Mouse (Mus musculus) kidney, embryonic 14.5 days (tissue): ENCODE measurements around the gene Fcho1. TPM values are rescaled to one million over a fixed set of nuclear protein-coding genes. Genes with fewer than 3 reads are reported as not detected.

Source experiments
- ATAC-seq: fragments of 200-750 bp; cut with Nextera tagmentation; 2 replicates; pipeline ENCODE4 v1.8.0; 2017; ENCODE audit warnings: moderate number of reproducible peaks, mild to moderate bottlenecking, moderate TSS enrichment, moderate library complexity; ENCODE audit not compliant: low FRiP score, low TSS enrichment
- H3K27ac ChIP-seq: fragments of 300-500 bp; sonication (generic); 2 replicates; pipeline ENCODE4 v1.5.1; 2014; ENCODE audit warnings: low read depth, mild to moderate bottlenecking, low read length, moderate library complexity, mixed read lengths
- H3K27me3 ChIP-seq: fragments of 300-500 bp; sonication (generic); 2 replicates; pipeline ENCODE4 v1.6.1; 2014; ENCODE audit warnings: mild to moderate bottlenecking, low read length; ENCODE audit not compliant: control insufficient read depth, insufficient read depth
- H3K36me3 ChIP-seq: fragments of 300-500 bp; sonication (generic); 2 replicates; pipeline ENCODE4 v1.6.1; 2014; ENCODE audit warnings: low read length, mixed read lengths; ENCODE audit not compliant: control insufficient read depth, insufficient read depth
- H3K4me1 ChIP-seq: fragments of 300-500 bp; sonication (generic); 2 replicates; pipeline ENCODE4 v1.6.1; 2014; ENCODE audit warnings: low read length, mixed read lengths; ENCODE audit not compliant: control insufficient read depth, insufficient read depth
- H3K4me2 ChIP-seq: fragments of 300-500 bp; sonication (generic); replicated peaks from 2 replicates; pipeline ENCODE4 v1.6.1; 2014; ENCODE audit warnings: low read depth, mild to moderate bottlenecking, low read length
- H3K4me3 ChIP-seq: fragments of 300-500 bp; sonication (generic); 2 replicates; pipeline ENCODE4 v1.5.1; 2014; ENCODE audit warnings: mild to moderate bottlenecking, low read length
- H3K9ac ChIP-seq: fragments of 300-500 bp; sonication (generic); 2 replicates; pipeline ENCODE4 v1.6.1; 2014; ENCODE audit warnings: low read depth, mild to moderate bottlenecking, low read length, moderate library complexity
- H3K9me3 ChIP-seq: fragments of 300-500 bp; sonication (generic); 2 replicates; pipeline ENCODE4 v1.6.1; 2016; ENCODE audit warnings: low read length; ENCODE audit not compliant: control insufficient read depth
- WGBS: fragments of 180-500 bp; shearing (Covaris S2); extraction: QIAGEN DNeasy Blood & Tissue Kit; methylation state at CpG from one replicate; pipeline ENCODE4 v1.1.7; 2014; 5-methylcytosine and 5-hydroxymethylcytosine counted together
- polyA plus RNA-seq: library from polyadenylated mRNA; unstranded; fragments of >200 nt; fragmentation: Nextera tagmentation; extraction: Ambion mirVana; gene quantifications from 2 replicates; pipeline ENCODE4 v1.2.1, GENCODE M21; 2014

Fcho1 gene
- polyA plus RNA-seq, 1 experiment from 2014 or later = 6.5 TPM

DNA sequence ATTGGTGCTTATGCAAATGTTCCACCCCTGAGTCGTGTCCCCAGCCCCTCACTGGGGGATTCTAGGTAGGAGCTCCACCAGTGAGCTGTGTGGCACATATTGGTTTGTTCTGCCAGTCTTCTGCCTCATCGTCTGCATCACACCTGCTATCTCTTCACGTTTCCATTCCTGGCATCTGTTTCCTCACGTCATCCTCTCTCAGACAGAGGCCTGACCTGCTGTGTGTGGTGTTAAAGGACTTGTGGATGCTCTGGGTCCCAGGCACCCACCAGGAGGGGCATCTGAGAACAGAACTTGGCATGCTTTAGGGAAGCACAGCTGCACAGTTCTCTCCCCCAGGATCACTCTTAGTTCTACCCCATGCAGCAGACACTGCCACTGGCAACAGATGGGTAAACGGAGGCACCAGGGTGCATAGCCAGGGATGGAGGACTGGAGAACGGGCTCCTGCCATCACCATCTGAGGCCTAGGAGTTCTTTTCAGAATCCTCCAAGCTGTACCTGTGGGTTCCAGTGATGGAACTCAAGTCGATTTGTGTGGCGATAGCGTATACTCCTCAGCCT lies 50.0 kb downstream of the Fcho1 start:
- WGBS = 35% methylated on average over 9 of the region's 9 CpGs
- Histone ChIP-seq H3K36me3 (no peaks in the 10 kb centered on the region), H3K9me3 (no peaks in the 10 kb centered on the region), H3K27ac (no peak overlapping the region), H3K4me3 (peak overlapping the region; percentile 63; the same call in 1 of the 2 replicates), H3K9ac (no peak overlapping the region), H3K27me3 (peaks cover 54% of the 10 kb centered on the region), H3K4me2 (peak overlapping the region; percentile 94), H3K4me1 (peaks cover 29% of the 10 kb centered on the region; the same call in 1 of the 2 replicates)
- ATAC-seq = no peak

GRCm38 (mm10) chr8:71674071-71674470 lies 51.4 kb downstream of the Fcho1 start:
- ATAC-seq = no peak

DNA sequence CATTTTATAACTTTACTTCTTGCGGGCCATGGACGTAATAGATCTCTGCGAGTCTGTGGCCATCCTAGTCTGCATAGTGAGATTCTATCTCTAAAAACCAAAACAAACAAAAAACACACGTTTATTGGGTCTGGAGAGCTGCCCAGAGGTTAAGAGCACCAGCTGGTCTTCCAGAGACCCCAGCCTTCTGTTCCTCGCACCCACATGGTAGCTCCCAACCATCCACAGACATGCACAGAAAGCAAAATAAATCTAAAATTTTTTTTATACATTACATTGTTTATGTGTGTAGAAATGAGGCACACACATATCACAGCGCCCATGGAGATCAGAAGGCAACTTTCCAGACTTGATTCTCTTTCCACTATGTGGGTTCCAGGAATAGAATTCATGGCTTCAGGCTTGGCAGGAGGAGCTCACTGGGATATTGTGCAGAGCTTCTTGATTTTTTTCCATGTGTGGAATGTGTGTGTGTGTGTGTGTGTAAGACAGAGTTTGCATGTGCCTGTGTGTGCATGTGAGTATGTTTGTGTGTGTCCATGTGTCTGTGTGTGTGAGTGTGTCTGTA lies 53.3 kb downstream of the Fcho1 start:
- peaks cover 33% of the 10 kb centered on the region; the same call in 1 of the 2 replicates for H3K4me1 ChIP-seq
- no peak for ATAC-seq
- peak overlapping the region; percentile 43; the same call in 1 of the 2 replicates for H3K4me3 ChIP-seq
- H3K9ac ChIP-seq = no peak overlapping the region
- H3K27me3 ChIP-seq = peaks cover 49% of the 10 kb centered on the region
- 50% methylated on average over 6 of the region's 6 CpGs for WGBS
- no peaks in the 10 kb centered on the region for H3K9me3 ChIP-seq
- no peak overlapping the region for H3K27ac ChIP-seq
- no peaks in the 10 kb centered on the region for H3K36me3 ChIP-seq
- H3K4me2 ChIP-seq = peak overlapping the region; percentile 90

More at GRCm38 (mm10) chr8:71674071-71674470, 51.4 kb downstream of the Fcho1 start:
- WGBS = 76% methylated on average over 2 of the region's 2 CpGs
- Histone ChIP-seq H3K36me3 (no peaks in the 10 kb centered on the region), H3K9ac (no peak overlapping the region), H3K27me3 (peaks cover 54% of the 10 kb centered on the region), H3K27ac (no peak overlapping the region), H3K4me2 (no peak overlapping the region), H3K4me3 (no peak overlapping the region), H3K4me1 (peaks cover 23% of the 10 kb centered on the region; the same call in 1 of the 2 replicates), H3K9me3 (no peaks in the 10 kb centered on the region)

DNA sequence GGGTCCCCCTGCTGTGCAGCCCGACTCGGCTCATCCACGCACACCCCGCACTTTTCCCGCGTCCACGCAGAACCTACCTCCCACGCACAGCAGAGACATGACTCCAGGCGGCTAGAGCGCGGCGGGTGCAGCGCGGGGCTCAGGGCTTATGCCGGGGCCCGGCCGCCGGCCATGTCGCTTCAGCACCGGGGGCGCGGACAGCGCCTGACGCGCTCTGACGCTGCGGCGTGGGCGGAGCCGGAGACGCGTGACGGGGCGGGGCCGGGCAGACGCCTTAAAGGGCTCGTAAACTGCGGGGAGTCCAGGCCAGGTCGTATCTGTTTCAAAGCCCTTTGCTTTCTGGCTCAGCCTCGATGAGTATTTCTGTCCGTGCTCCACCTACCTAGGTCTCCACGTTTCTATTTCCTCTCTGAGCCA lies 54.0 kb downstream of the Fcho1 start, which contains the start of gene Unc13a:
Gene Unc13a (minus strand): TSS at position 209 of the 417 bp plus-strand sequence.
- H3K36me3 ChIP-seq = no peaks in the 10 kb centered on the region
- H3K9ac ChIP-seq = 0 out of 2 replicates have a peak within 1 kb of the TSS, but pooled peaks have one; percentile 28
- H3K27ac ChIP-seq = no peak within 1 kb of the TSS

DNA sequence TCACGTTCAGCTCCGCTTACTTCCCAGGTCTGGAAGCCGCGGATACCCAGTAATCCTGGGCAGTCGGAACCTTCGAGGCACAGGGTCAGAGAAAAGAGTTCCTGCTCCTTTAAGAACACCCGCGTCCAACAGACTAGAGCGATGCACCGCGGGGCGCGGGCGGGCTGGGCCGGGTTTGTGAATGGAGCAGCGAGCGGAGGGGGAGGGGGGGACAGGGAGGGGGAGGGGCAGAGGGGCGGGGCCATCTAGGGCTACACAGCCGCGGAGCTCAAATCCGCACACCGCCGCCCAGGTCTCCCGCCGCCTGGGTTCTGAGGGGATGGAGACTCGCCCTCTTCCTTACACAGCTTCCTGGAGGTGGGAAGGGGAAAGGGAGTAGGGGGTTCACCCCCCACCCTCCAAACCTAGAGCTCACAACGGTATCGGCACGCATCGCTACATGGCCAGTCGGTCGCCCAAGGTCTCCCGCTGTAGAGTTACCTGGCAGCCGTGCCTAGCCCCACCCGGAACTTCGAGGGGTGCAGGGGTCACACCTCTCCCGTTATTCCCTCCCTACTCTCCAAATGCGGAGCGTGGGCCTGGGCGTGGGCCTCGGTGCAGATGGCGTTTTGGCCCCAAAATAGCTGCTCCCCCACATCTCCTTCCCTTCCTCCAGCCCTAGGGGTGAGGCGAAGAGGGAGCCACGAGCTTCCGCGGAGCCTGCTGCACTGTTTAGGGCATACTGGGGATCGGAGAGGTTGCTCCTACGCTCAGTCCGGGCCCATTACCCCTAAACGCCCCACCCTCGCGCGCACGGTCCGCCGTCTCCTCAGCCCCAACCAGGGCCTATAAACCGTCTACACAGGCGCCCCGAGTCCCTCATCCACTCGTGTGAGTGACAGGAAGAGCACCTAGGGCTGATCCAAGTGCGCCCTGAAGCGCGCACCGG lies 54.6 kb downstream of the Fcho1 start:
- no peak overlapping the region for H3K9ac ChIP-seq
- H3K27me3 ChIP-seq = peaks cover 41% of the 10 kb centered on the region
- peak; percentile 55 for ATAC-seq
- peak overlapping the region; percentile 90 for H3K4me2 ChIP-seq
- H3K36me3 ChIP-seq = no peaks in the 10 kb centered on the region
- no peaks in the 10 kb centered on the region for H3K9me3 ChIP-seq
- WGBS = under 1% methylated on average over 53 of the region's 64 CpGs
- peak overlapping the region; percentile 43 for H3K4me3 ChIP-seq
- peaks cover 28% of the 10 kb centered on the region; the same call in 1 of the 2 replicates for H3K4me1 ChIP-seq
- no peak overlapping the region for H3K27ac ChIP-seq

More for the DNA sequence above, 54.0 kb downstream of the Fcho1 start, which contains the start of gene Unc13a:
- Histone ChIP-seq H3K27me3 (peaks cover 44% of the 10 kb centered on the region), H3K4me3 (peak within 1 kb of the TSS; percentile 43), H3K4me2 (peak within 1 kb of the TSS; percentile 90), H3K4me1 (peaks cover 32% of the 10 kb centered on the region; the same call in 1 of the 2 replicates), H3K9me3 (no peaks in the 10 kb centered on the region)
- ATAC-seq = peak; percentile 71
- WGBS = 0% methylated on average over 42 of the region's 42 CpGs

DNA sequence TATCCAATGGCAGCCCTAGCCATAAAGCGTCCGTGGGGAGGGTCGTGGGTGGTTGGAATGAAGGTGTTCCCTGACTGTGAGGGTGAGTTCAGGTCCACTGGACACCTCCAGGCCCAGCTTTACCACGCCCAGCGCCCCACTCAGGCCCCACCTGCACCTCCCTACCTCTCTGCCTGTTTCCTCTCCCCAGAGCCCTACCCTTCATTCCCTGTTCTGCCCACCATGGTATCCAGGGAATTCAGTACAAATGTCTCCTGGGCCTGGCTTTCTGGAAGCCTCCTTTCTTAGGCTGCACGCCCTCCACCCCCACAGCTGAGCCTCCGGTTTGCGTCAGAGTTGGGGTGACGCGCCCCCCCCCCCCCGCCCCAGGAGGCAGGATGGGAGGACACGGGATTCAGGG lies 55.3 kb downstream of the Fcho1 start:
- no peak overlapping the region for H3K9ac ChIP-seq
- peaks cover 25% of the 10 kb centered on the region; the same call in 1 of the 2 replicates for H3K4me1 ChIP-seq
- H3K27ac ChIP-seq = no peak overlapping the region
- no peaks in the 10 kb centered on the region for H3K9me3 ChIP-seq
- no peak for ATAC-seq
- peak overlapping the region; percentile 90 for H3K4me2 ChIP-seq
- 6% methylated on average over 11 of the region's 12 CpGs for WGBS
- H3K27me3 ChIP-seq = peaks cover 34% of the 10 kb centered on the region
- H3K36me3 ChIP-seq = no peaks in the 10 kb centered on the region
- peak overlapping the region; percentile 43 for H3K4me3 ChIP-seq

- Histone ChIP-seq H3K36me3 (no peaks in the 10 kb centered on the region), H3K9me3 (no peaks in the 10 kb centered on the region), H3K4me2 (peak overlapping the region; percentile 29), H3K27me3 (peaks cover 41% of the 10 kb centered on the region), H3K9ac (peak overlapping the region; percentile 14; the same call in 1 of the 2 replicates), H3K4me1 (peaks cover 25% of the 10 kb centered on the region; the same call in 1 of the 2 replicates), H3K4me3 (0 out of 2 replicates have a peak overlapping the region, but pooled peaks have one; percentile 10), H3K27ac (no peak overlapping the region)
- ATAC-seq = no peak
- WGBS = 2% methylated on average over 21 of the region's 21 CpGs
These were observed 57.1 kb downstream of the Fcho1 start for GRCm38 (mm10) chr8:71668220-71668975.

GRCm38 (mm10) chr8:71667256-71667655 lies 58.3 kb downstream of the Fcho1 start:
- H3K9ac ChIP-seq = no peak overlapping the region
- no peak overlapping the region for H3K4me3 ChIP-seq
- WGBS = 61% methylated on average over 5 of the region's 5 CpGs
- H3K27me3 ChIP-seq = peaks cover 41% of the 10 kb centered on the region
- no peaks in the 10 kb centered on the region for H3K9me3 ChIP-seq
- ATAC-seq = no peak
- H3K4me2 ChIP-seq = no peak overlapping the region
- H3K27ac ChIP-seq = no peak overlapping the region
- no peaks in the 10 kb centered on the region for H3K36me3 ChIP-seq
- H3K4me1 ChIP-seq = peaks cover 25% of the 10 kb centered on the region; the same call in 1 of the 2 replicates
